Mouse (Mus musculus) G1E (cell line): ENCODE results near the gene Emilin2.

ENCODE experiments used
- CTCF ChIP-seq: IDR thresholded peaks from 2 replicates; pipeline ENCODE4 v1.5.1; 2012; ENCODE audit warnings: low read depth, low read length, inconsistent platforms, mixed read lengths
- GATA1 ChIP-seq: IDR thresholded peaks from 2 replicates; pipeline ENCODE4 v1.6.1; 2012; ENCODE audit warnings: borderline replicate concordance, low read length, inconsistent platforms, mixed read lengths
- GATA2 ChIP-seq: IDR thresholded peaks from 2 replicates; pipeline ENCODE4 v1.6.1; 2012; ENCODE audit warnings: low read depth, low read length, inconsistent platforms, borderline replicate concordance
- POLR2AphosphoS5 ChIP-seq: IDR thresholded peaks from 2 replicates; pipeline ENCODE4 v1.6.1; 2012; ENCODE audit warnings: low read depth, low read length, inconsistent platforms; ENCODE audit not compliant: insufficient replicate concordance

- TF ChIP-seq CTCF (no peak), GATA1 (no peak), POLR2AphosphoS5 (no peak), GATA2 (no peak)
These were observed 24.6 kb upstream of the Emilin2 start for GRCm38 (mm10) chr17:71336421-71336820.
